Mouse (Mus musculus) embryonic stem cell, embryonic (primary cell): ENCODE data around the gene 1700020D05Rik.

Source experiments
- CTCF ChIA-PET, 4 experiments: fragments of 300-600 bp in 2 of 4; fragments of 350-600 bp in 2 of 4; sonication (Branson Sonifier 250); formaldehyde crosslinking; loops; one replicate each; lab custom pipeline; 2022; ENCODE audit warnings: inconsistent platforms in 2 of 4; lab: Charles Lee
- POLR2A ChIA-PET, 4 experiments: fragments of 300-600 bp in 2 of 4; fragments of 350-600 bp in 2 of 4; sonication (Branson Sonifier 250); formaldehyde crosslinking; loops; one replicate each; lab custom pipeline; 2022; ENCODE audit warnings: antibody characterized with exemption in 4 of 4, inconsistent platforms in 1 of 4; lab: Charles Lee

The 1700020D05Rik gene

DNA sequence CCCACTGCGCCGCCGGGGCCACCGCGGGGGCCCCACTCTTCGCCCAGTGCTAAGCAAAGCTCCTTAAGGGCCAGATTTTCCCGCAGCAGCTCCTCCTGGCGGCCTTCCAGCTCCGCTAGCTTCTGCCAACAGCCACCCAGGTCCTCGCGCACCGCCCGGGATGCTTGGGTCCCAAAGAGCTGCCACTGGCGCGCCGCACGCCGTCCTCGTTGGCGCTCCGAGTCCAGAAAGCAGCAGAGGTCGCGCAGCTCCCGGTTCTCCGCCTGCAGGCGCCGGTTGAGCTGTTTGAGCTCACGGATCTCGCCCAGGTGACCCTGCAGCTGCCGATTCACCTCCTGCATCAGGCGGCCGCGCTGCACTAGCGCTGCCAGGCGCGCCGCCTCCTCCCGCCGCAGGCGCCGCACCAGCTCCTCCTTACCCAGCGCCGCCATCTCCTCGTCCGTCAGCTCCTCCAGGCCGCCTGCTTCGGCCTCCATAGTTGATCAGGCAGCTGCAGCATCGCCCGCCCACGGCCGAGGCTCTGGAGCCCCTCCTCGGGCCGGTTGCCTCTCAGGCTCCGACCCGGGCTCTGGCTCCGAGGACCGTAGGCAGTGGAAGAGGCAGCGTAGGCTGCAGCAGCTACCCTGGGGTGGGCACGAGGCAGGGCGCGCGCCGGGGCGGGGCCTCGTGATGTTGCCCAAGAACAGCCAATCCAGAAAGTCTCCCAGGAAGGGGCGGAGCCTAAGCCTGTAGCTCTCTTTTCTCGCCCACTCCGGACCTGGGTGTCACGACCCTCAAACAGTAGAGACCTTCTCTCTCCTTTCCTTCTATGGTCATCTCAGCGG lies 46.5 kb downstream of the 1700020D05Rik start:
- CTCF ChIA-PET, result interaction anchor here (0.5 to 2.8 kb wide), 54 partner anchors 8 to 830 kb away, joined by 3 to 34 read pairs (median 4); partner anchors contain the start of genes Mus81 (in 3 of the 4), AI837181 (in 2 of the 4), Drap1 (in 2 of the 4) and Fosl1 (in 2 of the 4)
- POLR2A ChIA-PET, result interaction anchor here (0.5 to 28.9 kb wide), 134 partner anchors 8 to 685 kb away, joined by 3 to 735 read pairs (median 4); partner anchors contain the start of genes Fosl1 (in 4 of the 4), Mus81 (in 4 of the 4), AI837181 (in 3 of the 4) and Cfl1 (in 3 of the 4)

DNA sequence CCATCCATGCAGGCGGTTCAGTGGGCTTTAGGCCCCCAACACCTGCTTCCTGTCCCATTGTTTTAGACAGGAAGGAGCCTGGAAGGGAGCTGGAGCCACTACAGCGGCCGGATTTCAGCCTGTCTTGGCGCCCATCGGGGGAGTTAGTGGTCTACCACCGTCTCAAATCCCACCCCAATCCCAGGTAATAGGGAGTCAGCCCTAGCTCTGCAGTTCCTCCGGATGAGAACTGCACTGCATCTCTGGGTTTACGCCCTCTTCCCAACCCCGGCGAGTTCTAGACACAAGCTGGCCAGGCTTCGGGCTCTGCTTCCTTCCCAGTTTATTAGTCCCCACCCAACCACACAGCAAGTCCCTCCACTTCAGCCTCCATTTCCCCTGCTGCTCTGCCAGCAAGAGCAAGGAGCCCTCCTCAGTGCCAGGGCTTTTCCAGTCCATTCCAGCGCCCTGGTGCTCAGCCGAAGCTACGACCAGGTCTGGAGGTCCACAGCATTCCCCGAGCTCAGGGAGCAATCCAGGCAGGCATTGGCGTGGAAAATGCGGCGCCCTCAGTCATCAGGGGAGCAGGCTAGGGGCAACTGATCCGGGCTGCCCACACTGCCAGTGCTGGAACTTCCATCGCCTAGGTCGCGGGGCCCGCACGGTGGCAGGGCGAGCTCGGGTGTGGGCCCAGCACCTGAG lies 47.2 kb downstream of the 1700020D05Rik start:
- ChIA-PET POLR2A (interaction anchor here (0.5 to 28.9 kb wide), 106 partner anchors 8 to 964 kb away, joined by 3 to 735 read pairs (median 4); partner anchors contain the start of genes Fosl1 (in 4 of the 4), AI837181 (in 3 of the 4), Cfl1 (in 3 of the 4) and Ctsw (in 3 of the 4)), CTCF (interaction anchor here (0.6 to 2.8 kb wide), 48 partner anchors 7 to 1868 kb away, joined by 3 to 34 read pairs (median 4); partner anchors contain the start of genes Mus81 (in 3 of the 4), AI837181 (in 2 of the 4), Drap1 (in 2 of the 4) and Fosl1 (in 2 of the 4))

DNA sequence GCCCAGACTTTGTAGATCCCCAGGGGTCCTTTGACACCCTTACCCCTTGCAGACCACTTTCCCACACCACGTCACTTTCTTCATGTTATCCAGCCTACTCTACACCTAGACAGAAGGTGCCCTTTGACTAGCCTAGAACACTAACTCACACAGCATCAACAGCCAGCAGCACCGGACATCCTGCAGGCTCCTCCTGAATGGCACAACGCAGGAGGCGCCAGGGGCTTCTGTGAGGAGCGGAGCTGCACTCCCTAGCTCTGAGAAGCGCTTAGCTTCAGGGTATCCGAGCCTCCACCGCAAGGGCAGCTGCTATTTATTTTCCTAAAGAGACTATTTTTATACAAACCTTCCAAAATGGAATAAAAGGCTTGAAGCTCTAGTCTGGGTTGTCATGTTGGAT lies 48.0 kb downstream of the 1700020D05Rik start:
- POLR2A ChIA-PET, result interaction anchor here in 3 of 4 experiments (1.0 to 28.9 kb wide), 27 partner anchors 8 to 577 kb away, joined by 3 to 735 read pairs (median 16); partner anchors contain the start of genes Cfl1 (in 3 of the 3), Mus81 (in 3 of the 3), AI837181 (in 2 of the 3) and Drap1 (in 2 of the 3)
- CTCF ChIA-PET, result interaction anchor here in 2 of 4 experiments (1.0 to 2.6 kb wide), 12 partner anchors 7 to 337 kb away, joined by 3 to 13 read pairs (median 4); partner anchors contain the start of genes Fosl1 (in 2 of the 2), AI837181 (in 1 of the 2), Ap5b1 (in 1 of the 2) and Drap1 (in 1 of the 2)

DNA sequence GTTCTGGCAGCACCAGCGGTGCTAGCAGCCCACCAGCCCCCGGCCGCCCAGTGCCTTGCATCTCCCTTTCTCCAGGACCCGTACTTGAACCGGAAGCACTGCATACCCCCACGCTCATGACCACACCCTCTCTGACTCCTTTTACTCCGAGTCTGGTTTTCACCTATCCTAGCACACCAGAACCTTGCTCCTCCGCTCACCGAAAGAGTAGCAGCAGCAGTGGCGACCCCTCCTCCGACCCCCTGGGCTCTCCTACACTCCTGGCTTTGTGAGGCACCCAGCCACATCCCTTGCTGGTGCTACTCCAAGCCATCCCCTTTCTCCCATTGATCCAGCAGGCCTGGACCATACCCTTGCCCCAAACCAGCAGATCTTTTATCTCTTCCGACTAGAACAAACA lies 48.5 kb downstream of the 1700020D05Rik start:
- CTCF ChIA-PET, result interaction anchor here in 2 of 4 experiments (1.1 to 1.7 kb wide), 3 partner anchors 33 to 106 kb away, joined by 3 to 6 read pairs (median 3); no protein-coding TSS in a partner anchor
- POLR2A ChIA-PET, result interaction anchor here in 3 of 4 experiments (1.6 to 28.9 kb wide), 12 partner anchors 8 to 72 kb away, joined by 4 to 735 read pairs (median 38); partner anchors contain the start of genes Cfl1 (in 3 of the 3), Mus81 (in 3 of the 3), AI837181 (in 2 of the 3) and Drap1 (in 2 of the 3)
